Mouse (Mus musculus): ENCODE data around the gene Dnah3.
A peak's percentile ranks its signal among the peaks of the same experiment; 100 is the strongest.

The Dnah3 gene

GRCm38 (mm10) chr7:120055479-120055878 is 39.6 kb downstream of the Dnah3 start:
- no peak for DNase-seq (ENCODE audit: low read depth, low spot score)

GRCm38 (mm10) chr7:120054016-120054415 is 41.1 kb downstream of the Dnah3 start:
- DNase-seq (ENCODE audit: low read depth, low spot score) = no peak

- no peak for DNase-seq (ENCODE audit: low read depth, low spot score)
These were observed 44.6 kb downstream of the Dnah3 start for GRCm38 (mm10) chr7:120050447-120050846.

GRCm38 (mm10) chr7:120043990-120044389 is 51.1 kb downstream of the Dnah3 start:
- DNase-seq (ENCODE audit: low read depth, low spot score) = no peak

GRCm38 (mm10) chr7:120036422-120036821 is 58.7 kb downstream of the Dnah3 start:
- no peak for DNase-seq (ENCODE audit: low read depth, low spot score)

- no peak for DNase-seq (ENCODE audit: low read depth, low spot score)
These were observed 60.1 kb downstream of the Dnah3 start for GRCm38 (mm10) chr7:120034996-120035395.

GRCm38 (mm10) chr7:120034566-120034965 is 60.5 kb downstream of the Dnah3 start:
- no peak for DNase-seq (ENCODE audit: low read depth, low spot score)

- no peak for DNase-seq (ENCODE audit: low read depth, low spot score)
These were observed 66.4 kb downstream of the Dnah3 start for GRCm38 (mm10) chr7:120028669-120029068.

- no peak for DNase-seq (ENCODE audit: low read depth, low spot score)
These were observed 98.0 kb downstream of the Dnah3 start for GRCm38 (mm10) chr7:119997066-119997465.

- peak; percentile 43 for DNase-seq (ENCODE audit: low read depth, low spot score)
These were observed 109.7 kb downstream of the Dnah3 start for GRCm38 (mm10) chr7:119985279-119985912.

GRCm38 (mm10) chr7:119980170-119980569 is 114.9 kb downstream of the Dnah3 start:
- DNase-seq (ENCODE audit: low read depth, low spot score) = no peak

- DNase-seq (ENCODE audit: low read depth, low spot score) = no peak
These were observed 116.5 kb downstream of the Dnah3 start for GRCm38 (mm10) chr7:119978576-119978975.

- DNase-seq (ENCODE audit: low read depth, low spot score) = no peak
These were observed 117.5 kb downstream of the Dnah3 start for GRCm38 (mm10) chr7:119977574-119977973.

GRCm38 (mm10) chr7:119976256-119976655 is 118.8 kb downstream of the Dnah3 start:
- DNase-seq (ENCODE audit: low read depth, low spot score) = no peak

GRCm38 (mm10) chr7:119974214-119974613 is 120.9 kb downstream of the Dnah3 start:
- DNase-seq (ENCODE audit: low read depth, low spot score) = peak; percentile 68

- DNase-seq (ENCODE audit: low read depth, low spot score) = no peak
These were observed 125.8 kb downstream of the Dnah3 start for GRCm38 (mm10) chr7:119969320-119969719.

- no peak for DNase-seq (ENCODE audit: low read depth, low spot score)
These were observed 129.3 kb downstream of the Dnah3 start for GRCm38 (mm10) chr7:119965651-119966395.

GRCm38 (mm10) chr7:119965205-119965604 is 129.9 kb downstream of the Dnah3 start:
- DNase-seq (ENCODE audit: low read depth, low spot score) = no peak

GRCm38 (mm10) chr7:119961107-119961506 is 134.0 kb downstream of the Dnah3 start:
- DNase-seq (ENCODE audit: low read depth, low spot score) = peak; percentile 91

- DNase-seq (ENCODE audit: low read depth, low spot score) = peak; percentile 70
These were observed 134.5 kb downstream of the Dnah3 start for GRCm38 (mm10) chr7:119960546-119960945.

GRCm38 (mm10) chr7:119960006-119960405 is 135.1 kb downstream of the Dnah3 start:
- DNase-seq (ENCODE audit: low read depth, low spot score) = no peak

GRCm38 (mm10) chr7:119959491-119959890 is 135.6 kb downstream of the Dnah3 start:
- DNase-seq (ENCODE audit: low read depth, low spot score) = peak; percentile 24

GRCm38 (mm10) chr7:119959091-119959490 is 136.0 kb downstream of the Dnah3 start:
- no peak for DNase-seq (ENCODE audit: low read depth, low spot score)
